In genomic region chr16:45454762-45455161, GRCm38 (mm10) we compare ENCODE assay signal across 34 mouse cellular contexts. TPM values are rescaled to one million over a fixed set of nuclear protein-coding genes. Genes with fewer than 3 reads are reported as not detected.
"Had no signal": no experiment of that assay in that cellular context is flagged by ENCODE, and none has a peak within 500 bp of the region (broad histone marks: within the 10 kb centered on the region; RNA-seq: fewer than 3 reads in every experiment).

No protein-coding gene starts in this region.

- H3K4me3 ChIP-seq: embryonic facial prominence, embryonic 10.5 days; embryonic facial prominence, embryonic 12.5 days; embryonic facial prominence, embryonic 13.5 days; embryonic facial prominence, embryonic 15.5 days; erythroblast, embryonic 14.5 days; forebrain, embryonic 10.5 days; forebrain, embryonic 12.5 days; forebrain, embryonic 13.5 days; forebrain, embryonic 15.5 days; gastrocnemius, adult 2 months had no signal

- ATAC-seq: forebrain, embryonic 13.5 days; forebrain, embryonic 14.5 days; forebrain, embryonic 15.5 days; forebrain, embryonic 16.5 days; forebrain, postnatal 0 days had no signal

- H3K27me3 ChIP-seq: embryonic facial prominence, embryonic 12.5 days; embryonic facial prominence, embryonic 13.5 days; embryonic facial prominence, embryonic 15.5 days; forebrain, embryonic 12.5 days; forebrain, embryonic 13.5 days; forebrain, embryonic 15.5 days had no signal

- H3K9me3 ChIP-seq: embryonic facial prominence, embryonic 10.5 days; embryonic facial prominence, embryonic 12.5 days; embryonic facial prominence, embryonic 13.5 days; embryonic facial prominence, embryonic 15.5 days; forebrain, embryonic 10.5 days; forebrain, embryonic 12.5 days; forebrain, embryonic 13.5 days; forebrain, embryonic 15.5 days had no signal

- H3K27ac ChIP-seq: embryonic facial prominence, embryonic 10.5 days; embryonic facial prominence, embryonic 12.5 days; embryonic facial prominence, embryonic 13.5 days; embryonic facial prominence, embryonic 15.5 days; forebrain, embryonic 10.5 days; forebrain, embryonic 12.5 days; forebrain, embryonic 13.5 days; forebrain, embryonic 15.5 days; gastrocnemius, adult 2 months had no signal

- H3K9ac ChIP-seq: embryonic facial prominence, embryonic 12.5 days; embryonic facial prominence, embryonic 13.5 days; embryonic facial prominence, embryonic 15.5 days; forebrain, embryonic 12.5 days; forebrain, embryonic 13.5 days; forebrain, embryonic 15.5 days; forebrain, postnatal 0 days had no signal

- DNase-seq: cerebellum, adult 18-20 months; cerebellum, adult 2 months; cerebellum, adult 8-10 months; cerebellum, adult 9-10 months; cerebellum, adult 9-11 months; cerebellum, postnatal 14 days; cerebellum, postnatal 25 days; cerebellum, postnatal 36 days; embryo, embryonic 11 days; forebrain, postnatal 0 days; gastrocnemius, adult 2 months; gastrocnemius, postnatal 10 days; gastrocnemius, postnatal 14 days; gastrocnemius, postnatal 25 days; gastrocnemius, postnatal 36 days; heart, adult 11 months; heart, adult 18-20 months had no signal

- H3K4me1 ChIP-seq: embryonic facial prominence, embryonic 10.5 days; embryonic facial prominence, embryonic 12.5 days; embryonic facial prominence, embryonic 13.5 days; embryonic facial prominence, embryonic 15.5 days; forebrain, embryonic 10.5 days; forebrain, embryonic 12.5 days; forebrain, embryonic 13.5 days; forebrain, embryonic 15.5 days had no signal

- H3K36me3 ChIP-seq: embryonic facial prominence, embryonic 10.5 days; embryonic facial prominence, embryonic 12.5 days; embryonic facial prominence, embryonic 13.5 days; embryonic facial prominence, embryonic 15.5 days; forebrain, embryonic 10.5 days; forebrain, embryonic 12.5 days; forebrain, embryonic 15.5 days had no signal

- H3K4me2 ChIP-seq: embryonic facial prominence, embryonic 12.5 days; embryonic facial prominence, embryonic 13.5 days; embryonic facial prominence, embryonic 15.5 days; forebrain, embryonic 12.5 days; forebrain, embryonic 13.5 days; forebrain, embryonic 15.5 days had no signal

RNA-seq across cellular contexts. Expression of gene Gm609, which starts 38.0 kb away (rescaled TPM):
- total RNA-seq: common myeloid progenitor, adult 5-6 weeks; forebrain, postnatal 0 days; gastrocnemius, postnatal 14 days; gastrocnemius, postnatal 4 days; granulocyte monocyte progenitor cell, adult 5-6 weeks; heart, adult 18-20 months had no signal
- polyA plus RNA-seq: embryonic facial prominence, embryonic 10.5 days; embryonic facial prominence, embryonic 11.5 days; embryonic facial prominence, embryonic 12.5 days; embryonic facial prominence, embryonic 13.5 days; embryonic facial prominence, embryonic 14.5 days; embryonic facial prominence, embryonic 15.5 days; erythroblast, embryonic 14.5 days; forebrain, embryonic 10.5 days; forebrain, embryonic 11.5 days; forebrain, embryonic 12.5 days; forebrain, embryonic 13.5 days; forebrain, embryonic 14.5 days; forebrain, embryonic 15.5 days; forebrain, embryonic 16.5 days; forebrain, postnatal 0 days had no signal

RNA-seq across cellular contexts. Expression of gene Cd200, which starts 45.9 kb away (rescaled TPM):
- total RNA-seq: granulocyte monocyte progenitor cell, adult 5-6 weeks had no signal
